Mouse (Mus musculus) forebrain, embryonic 16.5 days (tissue): ENCODE data around the gene Mgat5. TPM values are rescaled to one million over a fixed set of nuclear protein-coding genes. Genes with fewer than 3 reads are reported as not detected.

Experiments
- ATAC-seq: fragments of 200-750 bp; cut with Nextera tagmentation; 2 replicates; pipeline ENCODE4 v1.8.0; 2017; ENCODE audit warnings: mild to moderate bottlenecking, moderate library complexity
- H3K27ac ChIP-seq: fragments of 300-500 bp; sonication (generic); 2 replicates; pipeline ENCODE4 v1.5.1; 2014; ENCODE audit warnings: low read length, control low read depth
- H3K27me3 ChIP-seq: fragments of 300-500 bp; sonication (generic); replicated peaks from 2 replicates; pipeline ENCODE4 v1.6.1; 2014; ENCODE audit warnings: low read length; ENCODE audit not compliant: control insufficient read depth, insufficient read depth
- H3K36me3 ChIP-seq: fragments of 300-500 bp; sonication (generic); 2 replicates; pipeline ENCODE4 v1.6.1; 2014; ENCODE audit not compliant: control insufficient read depth, insufficient read depth
- H3K4me1 ChIP-seq: fragments of 300-500 bp; sonication (generic); replicated peaks from 2 replicates; pipeline ENCODE4 v1.6.1; 2014; ENCODE audit warnings: low read length; ENCODE audit not compliant: control insufficient read depth, insufficient read depth
- H3K4me2 ChIP-seq: fragments of 300-500 bp; sonication (generic); 2 replicates; pipeline ENCODE4 v1.6.1; 2014; ENCODE audit warnings: mild to moderate bottlenecking, low read length, control low read depth
- H3K4me3 ChIP-seq: fragments of 300-500 bp; sonication (generic); replicated peaks from 2 replicates; pipeline ENCODE4 v1.5.1; 2014; ENCODE audit warnings: mild to moderate bottlenecking, low read length, control low read depth
- H3K9ac ChIP-seq: fragments of 300-500 bp; sonication (generic); replicated peaks from 2 replicates; pipeline ENCODE4 v1.6.1; 2014; ENCODE audit warnings: low read depth, low read length, control low read depth
- H3K9me3 ChIP-seq: fragments of 300-500 bp; sonication (generic); 2 replicates; pipeline ENCODE4 v1.6.1; 2016; ENCODE audit warnings: low read length; ENCODE audit not compliant: control insufficient read depth
- WGBS: fragments of 180-500 bp; shearing (Covaris S2); extraction: QIAGEN DNeasy Blood & Tissue Kit; methylation state at CpG from one replicate; pipeline ENCODE4 v1.1.7; 2014; 5-methylcytosine and 5-hydroxymethylcytosine counted together
- polyA plus RNA-seq: library from polyadenylated mRNA; unstranded; fragments of >200 nt; fragmentation: Nextera tagmentation; extraction: Ambion mirVana; gene quantifications from 2 replicates; pipeline ENCODE4 v1.2.1, GENCODE M21; 2015

Mgat5 gene
- polyA plus RNA-seq, 1 experiment from 2014 or later: 14.8 TPM

GRCm38 (mm10) chr1:127262170-127262837 lies 57.5 kb downstream of the Mgat5 start:
- Histone ChIP-seq H3K4me2 (no peak overlapping the region), H3K36me3 (no peaks in the 10 kb centered on the region), H3K4me3 (no peak overlapping the region), H3K27me3 (no peaks in the 10 kb centered on the region), H3K27ac (no peak overlapping the region), H3K4me1 (peaks cover 7% of the 10 kb centered on the region; the same call in 1 of the 2 replicates), H3K9ac (no peak overlapping the region), H3K9me3 (no peaks in the 10 kb centered on the region)
- no peak for ATAC-seq
- WGBS: 73% methylated on average over 13 of the region's 13 CpGs

- Histone ChIP-seq H3K9me3 (no peaks in the 10 kb centered on the region), H3K27ac (no peak overlapping the region), H3K27me3 (no peaks in the 10 kb centered on the region), H3K4me3 (no peak overlapping the region), H3K9ac (no peak overlapping the region), H3K36me3 (no peaks in the 10 kb centered on the region), H3K4me2 (no peak overlapping the region), H3K4me1 (no peaks in the 10 kb centered on the region; the same call in 1 of the 2 replicates)
- 95% methylated on average over 5 of the region's 5 CpGs for WGBS
- ATAC-seq: no peak
These were observed 63.2 kb downstream of the Mgat5 start for GRCm38 (mm10) chr1:127267985-127268384.

GRCm38 (mm10) chr1:127269343-127269742 lies 64.5 kb downstream of the Mgat5 start:
- WGBS: 62% methylated on average over 3 of the region's 3 CpGs
- no peak for ATAC-seq

GRCm38 (mm10) chr1:127270273-127271020 lies 65.6 kb downstream of the Mgat5 start:
- Histone ChIP-seq H3K4me3 (no peak overlapping the region), H3K9ac (no peak overlapping the region), H3K4me2 (no peak overlapping the region), H3K4me1 (no peaks in the 10 kb centered on the region; the same call in 1 of the 2 replicates), H3K27me3 (no peaks in the 10 kb centered on the region), H3K27ac (no peak overlapping the region), H3K9me3 (no peaks in the 10 kb centered on the region), H3K36me3 (no peaks in the 10 kb centered on the region)
- 82% methylated on average over 13 of the region's 13 CpGs for WGBS
- ATAC-seq: no peak

More at GRCm38 (mm10) chr1:127269343-127269742, 64.5 kb downstream of the Mgat5 start:
- Histone ChIP-seq H3K9me3 (no peaks in the 10 kb centered on the region), H3K4me1 (no peaks in the 10 kb centered on the region; the same call in 1 of the 2 replicates), H3K4me3 (no peak overlapping the region), H3K27ac (no peak overlapping the region), H3K4me2 (no peak overlapping the region), H3K9ac (no peak overlapping the region), H3K27me3 (no peaks in the 10 kb centered on the region), H3K36me3 (no peaks in the 10 kb centered on the region)

GRCm38 (mm10) chr1:127271156-127271555 lies 66.3 kb downstream of the Mgat5 start:
- no peak overlapping the region for H3K4me3 ChIP-seq
- no peak for ATAC-seq
- H3K9me3 ChIP-seq: no peaks in the 10 kb centered on the region
- no peak overlapping the region for H3K9ac ChIP-seq
- H3K4me2 ChIP-seq: no peak overlapping the region
- H3K27me3 ChIP-seq: no peaks in the 10 kb centered on the region
- H3K4me1 ChIP-seq: no peaks in the 10 kb centered on the region; the same call in 1 of the 2 replicates
- H3K27ac ChIP-seq: no peak overlapping the region
- 92% methylated on average over 4 of the region's 4 CpGs for WGBS
- no peaks in the 10 kb centered on the region for H3K36me3 ChIP-seq

GRCm38 (mm10) chr1:127273363-127273762 lies 68.5 kb downstream of the Mgat5 start:
- no peaks in the 10 kb centered on the region; the same call in 1 of the 2 replicates for H3K4me1 ChIP-seq
- H3K4me2 ChIP-seq: no peak overlapping the region
- 92% methylated on average over 5 of the region's 5 CpGs for WGBS
- H3K9me3 ChIP-seq: no peaks in the 10 kb centered on the region
- H3K27me3 ChIP-seq: no peaks in the 10 kb centered on the region
- no peak overlapping the region for H3K4me3 ChIP-seq
- no peaks in the 10 kb centered on the region for H3K36me3 ChIP-seq
- no peak overlapping the region for H3K9ac ChIP-seq
- no peak overlapping the region for H3K27ac ChIP-seq
- no peak for ATAC-seq

GRCm38 (mm10) chr1:127275572-127276324 lies 70.9 kb downstream of the Mgat5 start:
- Histone ChIP-seq H3K4me3 (no peak overlapping the region), H3K4me1 (no peaks in the 10 kb centered on the region), H3K4me2 (no peak overlapping the region), H3K27ac (no peak overlapping the region), H3K36me3 (no peaks in the 10 kb centered on the region), H3K27me3 (no peaks in the 10 kb centered on the region), H3K9me3 (no peaks in the 10 kb centered on the region), H3K9ac (no peak overlapping the region)
- no peak for ATAC-seq
- 97% methylated on average over 3 of the region's 3 CpGs for WGBS

GRCm38 (mm10) chr1:127278067-127278466 lies 73.3 kb downstream of the Mgat5 start:
- Histone ChIP-seq H3K4me2 (no peak overlapping the region), H3K36me3 (no peaks in the 10 kb centered on the region), H3K27me3 (no peaks in the 10 kb centered on the region), H3K9ac (no peak overlapping the region), H3K4me3 (no peak overlapping the region), H3K4me1 (no peaks in the 10 kb centered on the region), H3K9me3 (no peaks in the 10 kb centered on the region), H3K27ac (no peak overlapping the region)
- WGBS: 95% methylated on average over 3 of the region's 3 CpGs
- ATAC-seq: no peak

GRCm38 (mm10) chr1:127280256-127280655 lies 75.4 kb downstream of the Mgat5 start:
- WGBS: 100% methylated on average over 1 of the region's 1 CpGs
- H3K4me3 ChIP-seq: no peak overlapping the region
- H3K4me1 ChIP-seq: no peaks in the 10 kb centered on the region
- no peak overlapping the region for H3K9ac ChIP-seq
- no peak overlapping the region for H3K4me2 ChIP-seq
- ATAC-seq: no peak
- no peaks in the 10 kb centered on the region for H3K9me3 ChIP-seq
- H3K36me3 ChIP-seq: no peaks in the 10 kb centered on the region
- H3K27ac ChIP-seq: no peak overlapping the region
- H3K27me3 ChIP-seq: no peaks in the 10 kb centered on the region
